Mouse (Mus musculus): ENCODE data around the gene Exog. TPM values are rescaled to one million over a fixed set of nuclear protein-coding genes. Genes with fewer than 3 reads are reported as not detected.

The Exog gene
- total RNA-seq, 2 experiments from 2014 or later = 0.77 to 1.5 TPM

- no peak for ATAC-seq (replicated peaks; ENCODE audit: low FRiP score, poor library complexity, severe bottlenecking)
These were observed 11.2 kb downstream of the Exog start for GRCm38 (mm10) chr9:119455967-119456366.

- no peak for ATAC-seq (replicated peaks; ENCODE audit: low FRiP score, poor library complexity, severe bottlenecking)
These were observed 12.4 kb downstream of the Exog start for GRCm38 (mm10) chr9:119457122-119457521.

GRCm38 (mm10) chr9:119460410-119460809 lies 15.7 kb downstream of the Exog start:
- peak; percentile 94 for ATAC-seq (replicated peaks; ENCODE audit: low FRiP score, poor library complexity, severe bottlenecking)

GRCm38 (mm10) chr9:119465056-119465455 lies 20.3 kb downstream of the Exog start:
- no peak for ATAC-seq (replicated peaks; ENCODE audit: low FRiP score, poor library complexity, severe bottlenecking)

GRCm38 (mm10) chr9:119465595-119465994 lies 20.9 kb downstream of the Exog start:
- peak; percentile 48 for ATAC-seq (replicated peaks; ENCODE audit: low FRiP score, poor library complexity, severe bottlenecking)

GRCm38 (mm10) chr9:119469691-119470353 lies 25.1 kb downstream of the Exog start:
- ATAC-seq (replicated peaks; ENCODE audit: low FRiP score, poor library complexity, severe bottlenecking) = peak; percentile 90

- ATAC-seq (replicated peaks; ENCODE audit: low FRiP score, poor library complexity, severe bottlenecking) = no peak
These were observed 27.7 kb downstream of the Exog start for GRCm38 (mm10) chr9:119472412-119472918.

GRCm38 (mm10) chr9:119473011-119473410 lies 28.3 kb downstream of the Exog start:
- ATAC-seq (replicated peaks; ENCODE audit: low FRiP score, poor library complexity, severe bottlenecking) = no peak

- ATAC-seq (replicated peaks; ENCODE audit: low FRiP score, poor library complexity, severe bottlenecking) = no peak
These were observed 28.9 kb downstream of the Exog start for GRCm38 (mm10) chr9:119473608-119474164.

- ATAC-seq (replicated peaks; ENCODE audit: low FRiP score, poor library complexity, severe bottlenecking) = no peak
These were observed 30.2 kb downstream of the Exog start for GRCm38 (mm10) chr9:119474717-119475611.

- no peak for ATAC-seq (replicated peaks; ENCODE audit: low FRiP score, poor library complexity, severe bottlenecking)
These were observed 33.0 kb downstream of the Exog start for GRCm38 (mm10) chr9:119477754-119478153.

- no peak for ATAC-seq (replicated peaks; ENCODE audit: low FRiP score, poor library complexity, severe bottlenecking)
These were observed 33.6 kb downstream of the Exog start for GRCm38 (mm10) chr9:119478345-119478744.

- no peak for ATAC-seq (replicated peaks; ENCODE audit: low FRiP score, poor library complexity, severe bottlenecking)
These were observed 34.6 kb downstream of the Exog start for GRCm38 (mm10) chr9:119479297-119479696.

GRCm38 (mm10) chr9:119481612-119482011 lies 36.9 kb downstream of the Exog start:
- ATAC-seq (replicated peaks; ENCODE audit: low FRiP score, poor library complexity, severe bottlenecking) = no peak

- no peak for ATAC-seq (replicated peaks; ENCODE audit: low FRiP score, poor library complexity, severe bottlenecking)
These were observed 39.0 kb downstream of the Exog start for GRCm38 (mm10) chr9:119483554-119484353.

GRCm38 (mm10) chr9:119484420-119484819 lies 39.7 kb downstream of the Exog start:
- no peak for ATAC-seq (replicated peaks; ENCODE audit: low FRiP score, poor library complexity, severe bottlenecking)

- no peak for ATAC-seq (replicated peaks; ENCODE audit: low FRiP score, poor library complexity, severe bottlenecking)
These were observed 40.1 kb downstream of the Exog start for GRCm38 (mm10) chr9:119484868-119485267.

GRCm38 (mm10) chr9:119496354-119496753 lies 51.6 kb downstream of the Exog start:
- no peak for ATAC-seq (replicated peaks; ENCODE audit: low FRiP score, poor library complexity, severe bottlenecking)

GRCm38 (mm10) chr9:119496960-119497359 lies 52.2 kb downstream of the Exog start:
- no peak for ATAC-seq (replicated peaks; ENCODE audit: low FRiP score, poor library complexity, severe bottlenecking)

Measured in erythroblast, adult 5-6 weeks (primary cell).